Mouse (Mus musculus) liver, adult 2 months (tissue): ENCODE measurements at regions not wholly inside any gene's neighbourhood (a gene's known extent, or its start where the extent isn't known, plus 50 kb on each side); places are given as distances from the start of the nearest gene placed in this dataset.

ENCODE experiments used
- CTCF ChIP-seq: fragments of 200-500 bp; IDR thresholded peaks from 2 replicates; pipeline ENCODE4 v1.5.1; 2011; ENCODE audit warnings: low read depth, low read length, control low read depth
- POLR2A ChIP-seq: fragments of 200-500 bp; IDR thresholded peaks from 2 replicates; pipeline ENCODE4 v1.6.1; 2011; ENCODE audit warnings: low read length, control low read depth; ENCODE audit not compliant: insufficient read depth; ENCODE audit errors: extremely low read depth

DNA sequence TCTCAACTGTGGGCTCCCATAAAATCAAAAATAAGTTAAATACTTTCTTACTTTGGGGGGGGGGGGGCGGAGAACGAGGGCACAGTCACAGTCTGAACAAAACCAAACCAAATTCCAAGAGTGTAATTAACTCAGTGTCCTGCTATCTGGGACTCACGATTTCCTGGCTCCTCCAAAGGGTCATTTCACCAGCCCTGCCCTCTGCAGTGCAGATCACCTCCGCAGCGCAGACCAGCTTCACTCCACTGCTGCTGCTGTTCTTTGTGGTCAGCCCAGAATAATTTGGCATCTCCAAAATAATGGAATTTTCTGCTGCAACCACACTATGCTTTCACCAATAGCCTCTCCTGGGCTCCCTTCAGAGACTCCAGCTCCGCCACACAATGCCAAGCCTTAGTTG is 631.5 kb upstream of the Adam5 start:
- TF ChIP-seq CTCF, result no peak
- TF ChIP-seq POLR2A, result no peak
